Mouse (Mus musculus) liver, embryonic 14.5 days (tissue): Measurements from ENCODE around the gene Rbm38. TPM values are rescaled to one million over a fixed set of nuclear protein-coding genes. Genes with fewer than 3 reads are reported as not detected.

Source experiments
- ATAC-seq: fragments of 200-750 bp; cut with Nextera tagmentation; 2 replicates; pipeline ENCODE4 v1.8.0; 2017; ENCODE audit warnings: moderate number of reproducible peaks, mild to moderate bottlenecking, moderate library complexity; ENCODE audit not compliant: insufficient read depth
- DNase-seq, 3 experiments: peaks; one replicate each; pipeline ENCODE4 v3.0.0-alpha.2; 2012 to 2013; ENCODE audit warnings: low read depth in 3 of 3, low spot score in 3 of 3
- H3K27ac ChIP-seq: fragments of 300-500 bp; sonication (generic); 2 replicates; pipeline ENCODE4 v1.5.1; 2014; ENCODE audit warnings: moderate library complexity, mild to moderate bottlenecking, control low read depth, inconsistent platforms
- H3K27me3 ChIP-seq: fragments of 300-500 bp; sonication (generic); 2 replicates; pipeline ENCODE4 v1.6.1; 2014; ENCODE audit warnings: mild to moderate bottlenecking, low read length, moderate library complexity; ENCODE audit not compliant: control insufficient read depth, insufficient read depth
- H3K36me3 ChIP-seq: fragments of 300-500 bp; sonication (generic); replicated peaks from 2 replicates; pipeline ENCODE4 v1.6.1; 2014; ENCODE audit warnings: low read depth; ENCODE audit not compliant: control insufficient read depth, insufficient read depth
- H3K4me1 ChIP-seq, 2 experiments: fragments of 200-500 bp in 1 of 2; fragments of 300-500 bp in 1 of 2; sonication (generic) in 1 of 2; replicated peaks; 2 replicates each; pipeline ENCODE4 v1.6.1; 2012 to 2014; ENCODE audit warnings: antibody characterized with exemption in 1 of 2, inconsistent platforms in 1 of 2, low read length in 1 of 2; ENCODE audit not compliant: control insufficient read depth in 2 of 2, insufficient read depth in 2 of 2
- H3K4me2 ChIP-seq: fragments of 300-500 bp; sonication (generic); 2 replicates; pipeline ENCODE4 v1.6.1; 2014; ENCODE audit warnings: low read depth, mild to moderate bottlenecking, control low read depth, moderate library complexity
- H3K4me3 ChIP-seq, 2 experiments: fragments of 200-500 bp in 1 of 2; fragments of 300-500 bp in 1 of 2; sonication (generic) in 1 of 2; 2 replicates each; pipeline ENCODE4 v1.5.1; 2012 to 2014; ENCODE audit warnings: low read depth in 2 of 2, low read length in 2 of 2, mild to moderate bottlenecking in 2 of 2, control low read depth in 1 of 2, inconsistent platforms in 1 of 2, moderate library complexity in 1 of 2; ENCODE audit not compliant: insufficient read depth in 1 of 2
- H3K9ac ChIP-seq: fragments of 300-500 bp; sonication (generic); replicated peaks from 2 replicates; pipeline ENCODE4 v1.6.1; 2014; ENCODE audit warnings: mild to moderate bottlenecking, control low read depth, moderate library complexity
- H3K9me3 ChIP-seq: fragments of 300-500 bp; sonication (generic); 2 replicates; pipeline ENCODE4 v1.6.1; 2016; ENCODE audit warnings: low read length, mixed read lengths; ENCODE audit not compliant: control insufficient read depth
- CTCF ChIP-seq: IDR thresholded peaks from 2 replicates; pipeline ENCODE4 v1.5.1; 2016; ENCODE audit warnings: antibody characterized with exemption, low read depth, control low read depth
- EP300 ChIP-seq: IDR thresholded peaks from 2 replicates; pipeline ENCODE4 v1.6.1; 2016; ENCODE audit warnings: antibody characterized with exemption, low read depth
- WGBS: fragments of 180-500 bp; shearing (Covaris S2); extraction: QIAGEN DNeasy Blood & Tissue Kit; methylation state at CpG from one replicate; pipeline ENCODE4 v1.1.7; 2014; ENCODE audit not compliant: insufficient replicate concordance; 5-methylcytosine and 5-hydroxymethylcytosine counted together
- polyA plus RNA-seq, 2 experiments: library from polyadenylated mRNA; depleted of rRNA in 1 of 2; stranded (reverse) in 1 of 2; unstranded in 1 of 2; fragments of >200 nt; fragmentation: Nextera tagmentation in 1 of 2; extraction: Ambion mirVana in 1 of 2; gene quantifications; 2 replicates each; pipeline versions ENCODE4 v1.2.1 to v1.2.3; 2012 to 2014

Rbm38 gene
- polyA plus RNA-seq, 2 experiments = 270 to 274 TPM

DNA sequence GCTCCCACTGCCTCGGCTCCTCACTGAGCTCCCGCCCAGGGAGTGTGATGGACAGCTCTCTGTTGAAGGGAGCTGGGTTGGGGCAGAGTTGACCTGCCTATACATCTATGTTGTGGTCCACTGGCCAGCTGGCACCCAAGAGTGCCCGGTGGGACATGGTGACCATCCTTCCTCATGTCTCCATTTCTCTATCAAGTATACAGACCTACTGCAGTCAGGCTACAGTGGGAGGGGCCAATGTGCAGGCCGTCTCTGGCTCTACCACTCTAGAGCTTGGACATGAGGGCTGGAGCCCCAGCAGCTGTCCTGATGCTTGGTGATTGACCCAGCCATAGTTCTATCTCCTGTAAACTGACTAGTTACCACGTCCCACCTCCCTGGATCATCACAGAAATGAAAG lies 17.0 kb downstream of the Rbm38 start:
- H3K9me3 ChIP-seq = no peaks in the 10 kb centered on the region
- ATAC-seq = no peak
- no peak; the same call in 1 of the 2 replicates for TF ChIP-seq EP300
- no peak for TF ChIP-seq CTCF
- H3K27me3 ChIP-seq = no peaks in the 10 kb centered on the region
- 24% methylated on average over 5 of the region's 5 CpGs for WGBS
- peak overlapping the region; percentile 58 for H3K4me2 ChIP-seq
- H3K36me3 ChIP-seq = peaks cover 40% of the 10 kb centered on the region
- peaks cover 83 to 92% of the 10 kb centered on the region in 2 experiments for H3K4me1 ChIP-seq
- no peak for DNase-seq
- H3K4me3 ChIP-seq = peak overlapping the region; percentile 10 to 44
- peak overlapping the region; percentile 100 for H3K27ac ChIP-seq
- peak overlapping the region; percentile 79 for H3K9ac ChIP-seq

DNA sequence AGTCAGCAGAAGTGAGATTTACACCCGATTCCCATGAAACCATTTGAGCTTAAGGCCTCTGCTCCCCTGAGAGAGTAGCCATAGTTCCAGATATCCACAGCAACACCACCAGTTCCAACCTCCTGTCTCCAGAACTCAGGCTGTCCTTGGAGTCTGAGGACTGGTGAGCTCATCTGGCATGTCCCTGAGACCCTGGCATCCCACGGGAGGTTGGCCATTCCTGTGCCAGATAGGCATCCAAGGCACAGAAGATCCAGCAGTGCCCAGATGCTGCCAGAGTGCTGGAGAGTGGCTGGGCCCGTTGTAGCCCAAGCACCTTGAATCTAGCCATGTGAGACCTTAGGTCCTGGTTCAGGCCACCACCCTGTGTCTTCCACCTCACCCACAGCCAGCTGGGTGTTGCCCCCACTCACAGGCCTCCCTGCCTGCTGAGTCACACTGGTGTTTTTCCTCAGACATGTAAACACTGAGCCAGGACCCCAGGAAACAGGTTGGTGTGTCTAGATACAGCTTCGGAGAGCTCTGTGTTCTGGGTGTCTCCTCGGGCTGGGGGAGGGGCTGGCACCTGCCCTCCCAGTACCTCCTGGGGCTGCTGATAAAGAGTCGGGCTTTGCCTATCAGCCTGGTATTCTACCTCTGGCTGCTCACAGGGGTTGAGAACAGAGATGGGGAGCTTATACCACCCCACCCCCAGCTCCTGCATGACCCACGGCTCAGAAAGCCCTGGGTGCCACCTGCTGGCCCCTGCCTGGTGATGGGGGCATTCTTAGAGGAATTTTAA lies 17.7 kb downstream of the Rbm38 start:
- TF ChIP-seq EP300 = peak; percentile 99
- peak; percentile 88 for TF ChIP-seq CTCF
- WGBS = 17% methylated on average over 7 of the region's 7 CpGs
- peak overlapping the region; percentile 79 for H3K9ac ChIP-seq
- peak overlapping the region; percentile 58 for H3K4me2 ChIP-seq
- peak overlapping the region; percentile 10 to 44 for H3K4me3 ChIP-seq
- no peaks in the 10 kb centered on the region for H3K9me3 ChIP-seq
- peak; percentile 82 for ATAC-seq
- no peaks in the 10 kb centered on the region for H3K27me3 ChIP-seq
- peak; percentile 96 to 97 (median 96) for DNase-seq
- peak overlapping the region; percentile 100 for H3K27ac ChIP-seq
- peaks cover 33% of the 10 kb centered on the region for H3K36me3 ChIP-seq
- H3K4me1 ChIP-seq = peaks cover 86 to 90% of the 10 kb centered on the region in 2 experiments

DNA sequence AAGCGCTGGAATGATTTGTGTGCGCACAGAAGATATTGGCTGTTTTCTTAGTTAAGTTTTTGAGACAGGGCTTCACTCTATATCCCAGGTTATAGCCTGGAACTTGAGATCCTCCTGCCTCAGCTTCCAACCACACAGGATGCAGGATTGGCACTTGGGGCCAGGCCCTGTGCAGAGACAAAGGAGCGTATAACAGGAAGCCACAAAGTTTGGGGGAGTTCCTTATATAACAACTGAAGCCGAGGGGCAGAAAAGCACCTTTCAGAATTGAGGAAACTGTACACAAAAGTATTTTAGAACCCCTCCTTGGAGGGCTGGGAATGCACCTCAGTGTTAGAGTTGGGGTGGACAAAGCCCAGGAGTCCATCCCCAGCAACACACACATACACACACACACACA lies 18.7 kb downstream of the Rbm38 start:
- TF ChIP-seq EP300 (no peak), CTCF (no peak)
- DNase-seq = no peak
- peaks cover 80% of the 10 kb centered on the region in 2 experiments for H3K4me1 ChIP-seq
- H3K9me3 ChIP-seq = no peaks in the 10 kb centered on the region
- H3K4me2 ChIP-seq = peak overlapping the region; percentile 58
- no peaks in the 10 kb centered on the region for H3K27me3 ChIP-seq
- H3K9ac ChIP-seq = peak overlapping the region; percentile 67
- peaks cover 23% of the 10 kb centered on the region for H3K36me3 ChIP-seq
- peak overlapping the region; percentile 100 for H3K27ac ChIP-seq
- ATAC-seq = no peak
- no peak overlapping the region for H3K4me3 ChIP-seq
- 56% methylated on average over 4 of the region's 4 CpGs for WGBS

DNA sequence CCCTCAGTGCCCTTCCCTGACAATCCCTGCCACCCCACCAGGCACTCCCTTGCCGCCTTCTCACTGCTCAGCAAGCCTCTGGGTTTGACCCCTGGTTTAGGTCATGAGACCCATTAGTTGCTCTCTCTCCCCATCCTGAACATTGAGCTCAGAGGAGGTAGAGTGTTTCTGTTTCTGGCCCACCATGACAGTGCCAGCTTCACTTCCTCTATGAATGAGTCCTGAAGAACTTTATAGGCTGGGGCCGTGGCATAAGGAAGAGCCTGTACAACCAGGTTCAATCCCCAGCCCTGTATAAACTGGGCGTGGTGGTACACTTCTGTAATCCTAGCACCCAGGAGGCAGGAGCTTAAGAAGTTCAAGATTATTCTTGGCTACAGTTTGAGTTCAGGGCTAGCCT lies 20.5 kb downstream of the Rbm38 start:
- H3K4me1 ChIP-seq = peaks cover 68 to 69% of the 10 kb centered on the region in 2 experiments
- no peak overlapping the region; the same call in 1 of the 2 replicates for H3K9ac ChIP-seq
- no peak overlapping the region for H3K4me2 ChIP-seq

DNA sequence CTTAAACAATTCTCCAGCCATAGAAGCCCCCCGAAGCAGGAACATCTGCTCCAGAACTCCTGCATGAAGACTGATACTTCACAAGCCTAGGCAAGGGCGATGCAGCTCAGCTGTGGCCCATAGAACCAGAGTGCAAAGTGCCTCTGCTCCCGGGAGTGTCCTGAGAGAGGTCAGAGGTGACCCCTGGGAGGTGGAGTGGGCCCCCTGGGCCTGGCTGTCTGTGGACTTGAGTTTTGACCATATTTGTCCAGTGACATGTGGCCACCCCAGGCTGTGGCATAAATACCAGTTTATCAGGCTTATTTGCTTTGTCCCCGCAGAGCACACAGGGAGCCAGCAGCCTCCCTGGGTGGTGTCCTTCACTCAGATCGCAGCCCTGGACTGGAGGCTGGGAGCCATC lies 20.9 kb downstream of the Rbm38 start:
- H3K27me3 ChIP-seq = no peaks in the 10 kb centered on the region
- no peak for ATAC-seq
- H3K9ac ChIP-seq = no peak overlapping the region
- H3K4me2 ChIP-seq = no peak overlapping the region
- no peak overlapping the region for H3K4me3 ChIP-seq
- peak overlapping the region; percentile 100 for H3K27ac ChIP-seq
- no peaks in the 10 kb centered on the region for H3K9me3 ChIP-seq
- H3K36me3 ChIP-seq = peaks cover 3% of the 10 kb centered on the region
- H3K4me1 ChIP-seq = peaks cover 64 to 65% of the 10 kb centered on the region in 2 experiments
- 66% methylated on average over 5 of the region's 5 CpGs for WGBS
- no peak for TF ChIP-seq CTCF
- no peak for TF ChIP-seq EP300
- no peak for DNase-seq

More for the DNA sequence above, 20.5 kb downstream of the Rbm38 start:
- Histone ChIP-seq H3K36me3 (peaks cover 8% of the 10 kb centered on the region), H3K27ac (peak overlapping the region; percentile 100), H3K9me3 (no peaks in the 10 kb centered on the region), H3K4me3 (no peak overlapping the region), H3K27me3 (no peaks in the 10 kb centered on the region)
- TF ChIP-seq CTCF (no peak), EP300 (no peak)
- WGBS = 62% methylated on average over 3 of the region's 3 CpGs
- ATAC-seq = no peak
- no peak for DNase-seq
